Mouse (Mus musculus): ENCODE results near the gene Zswim5.
A peak's percentile ranks its signal among the peaks of the same experiment; 100 is the strongest.
"Not testable (repeated sequence)": the region's sequence is repeated elsewhere in the genome, so short reads cannot be mapped to it uniquely, and the experiment has no call there.

The Zswim5 gene

DNA sequence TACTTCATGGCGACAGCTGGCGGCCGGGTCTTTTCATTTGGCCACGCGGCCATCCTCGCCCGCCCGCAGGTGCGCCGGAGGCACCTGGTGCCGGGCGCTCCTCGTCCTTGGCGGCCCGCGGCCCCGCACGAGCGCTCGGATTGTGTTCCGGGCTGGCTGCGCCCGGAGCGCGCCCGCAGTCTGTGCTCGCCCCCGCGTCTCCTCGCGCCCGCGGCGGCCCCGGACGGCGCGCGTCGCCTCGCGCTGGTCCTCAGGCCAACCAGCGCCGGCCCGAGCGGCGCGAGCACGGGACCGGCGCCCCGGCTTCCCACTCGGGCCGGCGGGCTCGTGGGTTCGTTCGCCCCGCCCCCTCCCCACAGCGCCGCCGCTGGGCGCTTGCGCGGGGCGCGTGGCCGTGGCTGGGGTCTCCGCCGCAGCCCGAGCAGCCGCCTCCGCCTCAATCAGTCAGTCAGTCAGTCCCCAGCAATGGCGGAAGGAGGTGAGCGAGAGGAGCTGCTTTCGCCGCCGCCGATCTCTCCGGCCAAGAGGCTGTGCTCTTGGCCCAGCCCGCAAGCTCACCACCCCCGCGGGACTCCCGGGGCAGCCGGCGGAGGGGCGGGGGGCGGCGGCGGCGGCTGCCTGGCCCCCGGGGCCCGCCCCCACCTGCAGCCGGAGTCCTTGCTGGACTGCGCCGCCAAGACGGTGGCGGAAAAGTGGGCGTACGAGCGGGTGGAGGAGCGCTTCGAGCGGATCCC is at the start of gene Zswim5:
Zswim5 (plus strand) TSS at position 382 of the 734 bp plus-strand sequence.
- DNase-seq (ENCODE audit: low read depth), result peak; percentile 57

DNA sequence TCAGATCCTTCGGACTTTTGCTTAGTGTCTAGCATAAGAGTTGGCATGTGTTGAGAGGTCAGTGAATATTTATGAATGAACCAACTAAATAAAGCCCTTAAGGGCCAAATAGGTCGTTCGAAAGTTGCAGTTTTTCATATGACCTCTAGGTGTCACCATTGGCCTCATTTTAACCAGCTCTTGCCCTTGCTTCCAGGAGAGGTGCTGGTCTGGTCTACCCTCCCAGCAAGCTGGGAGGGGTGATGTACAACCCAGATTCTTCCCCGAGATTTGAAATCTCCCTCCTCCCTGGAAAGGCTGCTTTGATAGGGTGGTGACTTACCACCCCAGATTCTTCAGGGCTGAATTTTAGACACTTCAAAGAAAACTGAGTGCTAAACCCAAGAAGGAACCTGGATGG is 49.4 kb upstream of the Zswim5 start:
- peak; percentile 87 for DNase-seq (ENCODE audit: low read depth)

GRCm38 (mm10) chr4:116829364-116830069 is 47.7 kb upstream of the Zswim5 start:
- no peak for DNase-seq (ENCODE audit: low read depth)

GRCm38 (mm10) chr4:116830070-116830368 is 47.2 kb upstream of the Zswim5 start:
- DNase-seq (ENCODE audit: low read depth), result no peak

GRCm38 (mm10) chr4:116838999-116839398 is 38.2 kb upstream of the Zswim5 start:
- no peak for DNase-seq (ENCODE audit: low read depth)

- DNase-seq (ENCODE audit: low read depth), result not testable (repeated sequence)
Measured at GRCm38 (mm10) chr4:116840096-116840495, 37.1 kb upstream of the Zswim5 start.

DNA sequence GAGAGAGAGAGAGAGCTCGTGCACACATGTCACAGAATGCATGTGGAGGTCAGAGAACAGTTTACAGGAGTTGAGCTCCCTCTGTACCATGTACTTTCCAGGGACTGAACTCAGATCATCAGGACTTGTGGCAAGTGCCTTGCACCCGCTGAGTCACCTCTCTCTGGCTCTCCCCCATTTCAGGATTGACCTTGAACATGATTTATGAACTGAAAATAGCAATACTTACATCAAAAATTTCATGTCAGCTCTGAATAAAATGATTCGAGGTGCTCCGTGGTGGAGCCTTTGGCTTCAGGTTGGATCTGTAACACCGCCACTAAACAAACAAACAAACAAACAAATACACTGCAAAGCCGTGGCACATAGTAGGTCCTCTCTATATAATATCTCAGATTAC is 36.3 kb upstream of the Zswim5 start:
- no peak for DNase-seq (ENCODE audit: low read depth)

GRCm38 (mm10) chr4:116844324-116844723 is 32.9 kb upstream of the Zswim5 start:
- no peak for DNase-seq (ENCODE audit: low read depth)

- DNase-seq (ENCODE audit: low read depth), result no peak
Measured at GRCm38 (mm10) chr4:116849901-116850300, 27.3 kb upstream of the Zswim5 start.

GRCm38 (mm10) chr4:116854286-116854685 is 22.9 kb upstream of the Zswim5 start:
- no peak for DNase-seq (ENCODE audit: low read depth)

DNA sequence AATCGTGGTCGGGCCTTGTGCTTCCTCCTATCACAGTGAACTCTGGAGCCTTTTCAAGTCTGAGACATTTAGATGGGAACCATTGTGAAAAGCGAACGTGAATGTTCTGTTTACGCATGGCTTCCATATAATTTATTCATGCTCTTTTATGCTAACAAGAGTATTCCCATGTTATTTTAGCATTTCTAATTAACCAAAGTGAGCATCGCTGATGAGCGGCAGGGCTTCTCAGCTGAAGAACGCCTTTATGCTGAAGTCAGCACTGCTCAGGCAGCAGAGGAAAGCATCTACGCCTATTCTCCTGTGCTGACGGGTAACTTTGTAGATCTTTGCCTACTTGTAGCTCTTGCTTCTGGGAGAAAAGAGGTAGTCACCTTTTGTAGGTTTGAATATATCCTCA is 20.0 kb upstream of the Zswim5 start:
- DNase-seq (ENCODE audit: low read depth), result no peak

GRCm38 (mm10) chr4:116859711-116860110 is 17.5 kb upstream of the Zswim5 start:
- no peak for DNase-seq (ENCODE audit: low read depth)

DNA sequence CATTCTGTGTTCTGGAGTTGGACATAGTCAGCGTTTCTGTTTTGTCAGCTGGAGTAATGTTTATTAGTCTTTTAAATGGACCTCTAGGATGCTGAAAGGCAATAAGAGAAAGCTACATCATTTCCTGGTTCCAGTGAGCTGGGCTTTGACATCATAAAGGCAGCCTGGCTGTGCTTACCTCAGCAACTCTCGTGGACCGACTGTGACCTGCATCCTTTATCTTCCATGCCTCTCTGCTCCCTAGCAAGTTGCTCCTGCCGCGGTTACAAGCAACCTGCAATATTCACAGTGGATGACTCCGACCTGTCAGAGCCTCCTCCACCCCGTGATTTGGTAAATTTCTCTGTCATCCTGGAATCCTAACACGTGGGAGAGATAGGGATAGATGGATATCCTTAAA is 15.2 kb upstream of the Zswim5 start:
- no peak for DNase-seq (ENCODE audit: low read depth)

GRCm38 (mm10) chr4:116869898-116870297 is 7.3 kb upstream of the Zswim5 start:
- no peak for DNase-seq (ENCODE audit: low read depth)

DNA sequence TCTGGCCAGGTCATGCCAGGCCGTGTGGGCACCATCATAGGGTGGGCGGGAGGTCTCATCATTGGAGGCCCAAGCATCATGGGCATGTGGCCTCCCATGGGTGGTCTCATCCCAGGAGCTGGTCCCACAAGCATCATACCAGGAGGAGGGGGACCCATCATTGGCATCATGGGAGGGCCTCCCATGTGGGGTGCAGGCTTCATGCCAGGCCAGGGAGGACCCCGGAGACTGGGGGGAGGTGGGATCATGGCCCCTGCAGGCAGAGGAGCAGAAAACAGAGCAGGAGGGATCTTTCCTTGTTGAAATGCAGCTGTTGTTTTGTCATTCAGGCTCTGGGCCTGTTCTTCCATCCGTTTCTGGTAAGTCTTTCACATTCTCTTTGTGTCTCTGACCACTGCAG is 2.6 kb upstream of the Zswim5 start:
- no peak for DNase-seq (ENCODE audit: low read depth)

GRCm38 (mm10) chr4:116876630-116876994 is 564 bp upstream of the Zswim5 start:
- DNase-seq (ENCODE audit: low read depth), result no peak

DNA sequence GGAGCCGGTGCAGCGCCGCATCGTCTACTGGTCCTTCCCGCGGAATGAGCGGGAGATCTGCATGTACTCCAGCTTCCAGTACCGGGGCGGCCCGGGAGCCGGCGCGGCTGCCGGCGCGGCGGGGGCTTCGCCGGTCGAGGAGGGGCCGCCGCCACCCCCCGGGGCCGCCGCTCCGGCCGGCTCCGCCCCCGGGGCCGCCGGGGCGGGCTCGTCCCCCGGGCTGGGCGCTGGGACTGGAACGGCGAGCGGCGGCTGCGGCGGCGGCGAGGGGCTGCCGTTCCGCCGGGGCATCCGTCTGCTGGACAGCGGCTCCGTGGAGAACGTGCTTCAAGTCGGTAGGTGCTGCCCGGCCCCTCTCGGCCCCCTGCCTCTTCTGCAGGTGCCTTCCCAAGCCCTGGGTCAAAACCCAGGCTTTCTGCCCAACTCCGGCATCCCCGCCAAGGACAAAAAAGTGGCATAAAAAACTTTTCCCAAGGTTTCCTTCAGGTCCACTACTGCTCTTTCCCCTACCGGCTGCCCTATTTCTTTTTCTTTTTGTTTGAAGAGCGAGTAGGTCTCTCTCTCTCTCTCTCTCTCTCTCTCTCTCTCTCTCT is 649 bp downstream of the Zswim5 start:
- DNase-seq (ENCODE audit: low read depth), result peak; percentile 25

DNA sequence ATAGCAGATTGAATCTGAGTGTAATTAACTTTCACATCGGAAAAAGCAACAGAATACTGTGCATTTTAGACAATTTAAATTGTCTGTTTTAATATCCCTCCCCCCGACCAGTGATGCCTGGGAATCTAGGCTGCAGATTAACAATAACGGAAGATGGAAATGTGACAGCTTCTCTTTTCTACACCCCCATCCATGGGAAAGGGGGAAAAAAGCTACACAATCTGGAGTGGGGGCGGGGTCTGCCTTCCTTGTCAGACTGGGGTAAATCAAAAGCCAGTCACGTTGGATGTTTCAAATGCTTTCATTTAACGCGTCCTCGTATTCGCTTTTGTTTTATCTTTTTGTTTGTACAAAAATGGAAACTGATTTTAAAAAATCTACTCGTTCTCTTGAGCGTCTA is 1.3 kb downstream of the Zswim5 start:
- DNase-seq (ENCODE audit: low read depth), result peak; percentile 21

- no peak for DNase-seq (ENCODE audit: low read depth)
Measured at GRCm38 (mm10) chr4:116882679-116883078, 5.5 kb downstream of the Zswim5 start.

GRCm38 (mm10) chr4:116894200-116895080 is 17.3 kb downstream of the Zswim5 start:
- no peak for DNase-seq (ENCODE audit: low read depth)

DNA sequence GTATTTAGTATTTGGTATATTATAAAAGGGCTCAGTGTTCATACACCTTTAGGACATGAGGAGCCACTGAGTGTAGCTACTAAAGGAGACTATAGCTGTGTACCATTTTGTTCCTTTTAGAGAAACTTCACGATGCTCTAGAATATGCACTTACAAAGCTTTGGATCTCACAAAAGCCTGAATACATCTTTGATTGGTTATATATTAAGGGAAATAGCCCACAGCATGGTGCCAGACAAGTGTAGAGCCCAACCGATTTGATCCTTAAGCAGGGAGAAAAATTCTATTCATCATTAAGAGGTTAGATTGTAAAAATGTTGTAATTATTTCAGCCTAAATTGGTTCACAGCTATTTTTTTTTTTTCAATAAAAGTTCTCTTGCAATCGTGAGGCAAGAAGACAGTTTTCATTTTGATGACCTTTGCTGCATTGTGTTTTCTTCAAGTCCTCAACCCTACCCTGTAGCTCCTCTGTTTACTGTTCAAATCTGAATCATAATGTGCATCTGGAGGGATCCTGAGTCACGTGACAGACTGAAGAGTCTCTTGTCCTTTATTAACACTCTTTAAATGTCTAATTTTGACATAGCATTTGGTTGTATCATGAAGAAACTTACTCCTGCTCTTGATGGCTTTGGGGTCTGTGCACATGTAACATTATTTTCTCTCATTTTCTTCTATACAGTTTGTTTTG is 33.5 kb downstream of the Zswim5 start:
- no peak for DNase-seq (ENCODE audit: low read depth)

- DNase-seq (ENCODE audit: low read depth), result no peak
Measured at GRCm38 (mm10) chr4:116911202-116911601, 34.0 kb downstream of the Zswim5 start.

Measured in induced T-regulatory cell, adult 2 months (primary cell).